Mouse (Mus musculus): ENCODE measurements around the gene Fam189a2. TPM values are rescaled to one million over a fixed set of nuclear protein-coding genes. Genes with fewer than 3 reads are reported as not detected.

Gene Fam189a2
- 1 to 10 TPM; 7.9 to 8.6 TPM for total RNA-seq (2021)
- long read RNA-seq, experiment 1, transcript Fam189a2-201 (11 exons, 2,548 nt): major isoform, 6 of 8 reads
- long read RNA-seq, experiment 1, partial matches to known transcripts: 0 of 8 reads
- long read RNA-seq, experiment 1, other reads (novel, unspliced or antisense): 2 of 8 reads
- long read RNA-seq, experiment 2, transcript Fam189a2-201 (11 exons, 2,548 nt): major isoform, 6 of 10 reads
- long read RNA-seq, experiment 2, partial matches to known transcripts: 1 of 10 reads
- long read RNA-seq, experiment 2, other reads (novel, unspliced or antisense): 3 of 10 reads

DNA sequence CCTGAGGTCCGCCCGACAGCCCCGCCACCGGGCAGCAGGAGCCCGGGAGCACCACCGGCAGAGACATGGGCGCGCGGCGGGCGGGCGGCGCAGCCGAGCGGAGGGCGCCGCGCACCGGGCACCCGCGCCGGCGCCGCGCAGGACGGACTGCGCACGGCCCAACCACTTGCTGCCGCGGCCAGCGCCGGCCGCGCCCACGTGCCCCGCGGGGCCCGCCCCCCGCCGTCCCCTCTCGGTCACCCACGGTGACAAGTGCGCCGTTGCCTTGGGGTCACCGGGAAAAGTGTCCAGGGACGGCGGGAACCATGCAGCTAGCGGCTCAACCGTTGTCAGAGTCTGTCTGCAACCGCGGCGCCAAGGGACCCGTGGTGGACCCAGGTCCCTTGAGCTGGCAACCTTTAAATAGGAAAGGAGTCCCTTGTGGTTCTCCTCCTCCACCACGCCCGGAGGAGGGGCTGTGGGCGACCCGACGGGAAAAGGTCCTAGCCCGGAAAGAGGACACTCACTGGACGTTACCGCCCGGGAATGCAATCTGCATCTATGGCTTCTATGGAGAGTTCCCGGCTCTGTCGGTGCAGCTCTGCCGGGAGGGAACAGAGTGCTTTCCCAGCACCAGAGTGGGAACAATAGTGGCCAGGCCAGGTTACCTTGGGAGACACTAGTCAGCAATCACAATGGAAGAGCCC is at the start of gene Fam189a2:
Gene Fam189a2, minus strand, starts transcription at position 149 of the 686 bp plus-strand sequence.
- peak in 1 of 2 experiments; percentile 45 for DNase-seq (ENCODE audit: low spot score in 2 of 2)
- peak within 1 kb of the TSS; percentile 68 for H3K4me3 ChIP-seq
- TF ChIP-seq CTCF (conservative IDR thresholded peaks at IDR 0.05): no peak
- H3K27ac ChIP-seq: peak within 1 kb of the TSS; percentile 73

DNA sequence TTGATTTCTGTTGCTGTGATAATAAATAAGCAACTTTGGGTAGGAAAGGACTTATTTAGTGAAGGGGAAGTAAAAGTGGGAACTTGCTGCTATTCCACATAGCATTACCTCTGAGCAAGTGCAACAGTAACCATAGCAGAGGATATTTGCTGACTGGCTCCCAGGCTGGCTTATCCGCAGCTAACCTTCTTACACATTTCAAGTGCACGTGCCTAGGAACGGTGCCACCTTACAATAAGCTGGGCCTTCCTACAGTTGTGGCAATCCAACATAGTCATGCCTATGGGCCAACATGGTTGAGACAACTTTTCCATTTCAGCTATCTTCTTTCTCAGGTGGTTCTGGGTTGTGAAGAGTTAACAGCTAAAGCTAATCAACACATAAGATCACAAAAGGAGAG is 46.8 kb upstream of the Fam189a2 start:
- TF ChIP-seq CTCF (conservative IDR thresholded peaks at IDR 0.05): no peak
- DNase-seq (ENCODE audit: low spot score in 2 of 2): no peak
- H3K4me3 ChIP-seq: no peak overlapping the region
- no peak overlapping the region for H3K27ac ChIP-seq

DNA sequence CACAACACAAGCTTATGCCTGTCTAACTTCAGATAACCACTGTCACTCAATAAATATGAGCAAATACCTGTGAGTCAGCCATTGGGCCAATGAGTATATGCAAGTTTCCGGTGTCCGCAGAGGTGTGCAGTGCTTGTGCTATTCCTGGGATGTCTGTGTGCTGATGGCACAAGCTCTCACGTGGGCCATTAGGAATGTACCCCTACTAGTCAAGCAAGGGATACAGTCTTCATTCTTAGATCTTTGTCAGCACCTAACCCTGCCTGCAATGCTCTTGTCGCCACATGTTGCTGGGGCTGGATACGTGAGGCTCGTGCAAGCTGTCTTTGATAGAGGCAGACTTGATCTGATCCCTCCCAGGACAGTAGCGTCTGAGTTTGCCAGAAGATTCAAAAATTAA is 45.7 kb upstream of the Fam189a2 start:
- DNase-seq (ENCODE audit: low spot score in 2 of 2): no peak
- Histone ChIP-seq H3K4me3 (no peak overlapping the region), H3K27ac (no peak overlapping the region)
- TF ChIP-seq CTCF (conservative IDR thresholded peaks at IDR 0.05): no peak

DNA sequence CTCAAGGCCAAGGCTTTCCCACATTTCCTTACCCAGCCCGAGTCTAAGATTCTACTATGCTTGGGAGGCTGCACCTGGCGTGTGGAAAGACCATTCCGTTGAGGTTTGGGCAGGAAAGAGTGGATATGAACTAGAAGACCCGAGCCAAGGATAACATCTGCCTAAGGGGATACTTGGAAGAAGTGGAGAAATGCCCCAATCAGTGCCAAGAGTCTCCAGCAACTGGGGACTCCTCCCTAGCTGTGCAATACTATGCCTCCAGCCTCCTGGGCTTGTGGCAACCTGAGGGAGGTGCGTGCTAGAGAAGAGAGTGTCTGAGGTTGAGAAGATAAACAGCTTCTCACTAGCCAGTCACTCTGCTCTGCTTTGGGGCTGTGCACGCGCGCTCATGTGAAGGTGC is 45.1 kb upstream of the Fam189a2 start:
- TF ChIP-seq CTCF (conservative IDR thresholded peaks at IDR 0.05): no peak
- H3K27ac ChIP-seq: no peak overlapping the region
- H3K4me3 ChIP-seq: no peak overlapping the region
- DNase-seq (ENCODE audit: low spot score in 2 of 2): no peak

DNA sequence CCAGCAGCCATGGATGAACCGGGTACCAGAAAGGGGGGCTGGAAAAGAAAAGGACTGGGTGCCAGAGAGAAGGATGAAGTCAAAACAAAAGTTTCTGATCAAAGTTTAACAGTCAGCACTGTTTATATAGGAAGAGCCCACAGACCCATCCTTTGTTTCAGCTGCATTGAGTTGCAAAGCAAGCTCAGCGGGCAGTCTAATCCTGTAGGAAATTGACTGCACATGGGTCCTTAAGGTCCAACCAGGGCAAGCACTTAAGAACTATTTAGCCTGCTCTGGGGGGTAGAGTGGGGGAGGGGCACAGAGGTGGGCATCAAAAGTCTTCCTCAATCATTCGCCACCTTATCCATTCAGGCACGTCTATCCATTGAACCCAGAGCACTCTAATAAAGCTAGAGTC is 42.3 kb upstream of the Fam189a2 start:
- H3K4me3 ChIP-seq: no peak overlapping the region
- TF ChIP-seq CTCF (conservative IDR thresholded peaks at IDR 0.05): no peak
- no peak overlapping the region for H3K27ac ChIP-seq
- DNase-seq (ENCODE audit: low spot score in 2 of 2): no peak

DNA sequence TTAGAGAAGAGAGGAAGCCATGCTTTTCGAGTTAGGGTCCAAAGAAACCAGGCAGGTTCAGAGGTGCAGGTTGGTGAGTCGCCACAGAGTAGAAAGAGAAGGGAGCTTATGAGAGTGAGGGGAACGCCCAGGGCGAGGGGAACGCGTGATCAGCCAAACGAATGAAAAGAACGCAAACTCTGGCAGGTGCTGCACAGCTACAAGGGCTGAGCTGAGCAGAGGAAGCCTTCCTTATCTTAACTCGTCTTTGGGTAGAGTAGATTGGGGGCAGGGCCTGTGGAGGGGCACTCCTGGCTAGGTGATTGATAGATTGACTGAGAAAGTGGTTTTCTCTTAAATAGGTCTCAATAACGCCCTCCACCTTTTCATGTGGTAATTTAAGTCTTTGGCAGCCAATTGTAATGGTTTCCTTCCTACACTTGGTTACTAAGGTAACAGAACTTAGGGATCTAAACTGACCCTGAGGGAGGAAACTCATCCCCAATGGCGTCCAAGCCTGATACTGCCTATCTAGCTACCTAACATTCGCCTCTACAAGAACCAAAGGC is 33.6 kb upstream of the Fam189a2 start:
- Histone ChIP-seq H3K4me3 (no peak overlapping the region), H3K27ac (no peak overlapping the region)
- TF ChIP-seq CTCF (conservative IDR thresholded peaks at IDR 0.05): no peak
- no peak for DNase-seq (ENCODE audit: low spot score in 2 of 2)

DNA sequence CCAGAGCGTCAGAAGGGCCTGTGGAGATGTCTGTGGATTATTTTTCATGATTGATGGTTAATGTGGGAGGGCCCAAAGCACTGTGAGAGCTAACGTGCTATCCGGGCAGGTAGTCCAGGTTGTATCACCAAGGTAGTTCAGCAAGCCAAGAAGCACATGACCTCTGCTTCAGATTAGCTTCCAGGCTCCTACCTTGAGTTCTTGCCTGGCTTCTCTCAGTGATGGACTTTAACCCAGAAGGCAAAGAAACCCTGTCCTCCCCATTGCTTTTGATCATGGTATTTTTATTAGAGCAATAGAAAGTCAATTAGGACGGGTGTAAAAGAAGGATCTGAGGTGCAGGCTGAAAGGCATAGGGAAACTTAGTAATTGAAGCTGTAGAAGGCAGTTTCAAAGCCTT is 32.8 kb upstream of the Fam189a2 start:
- DNase-seq (ENCODE audit: low spot score in 2 of 2): no peak
- no peak for TF ChIP-seq CTCF (conservative IDR thresholded peaks at IDR 0.05)
- no peak overlapping the region for H3K4me3 ChIP-seq
- H3K27ac ChIP-seq: no peak overlapping the region

DNA sequence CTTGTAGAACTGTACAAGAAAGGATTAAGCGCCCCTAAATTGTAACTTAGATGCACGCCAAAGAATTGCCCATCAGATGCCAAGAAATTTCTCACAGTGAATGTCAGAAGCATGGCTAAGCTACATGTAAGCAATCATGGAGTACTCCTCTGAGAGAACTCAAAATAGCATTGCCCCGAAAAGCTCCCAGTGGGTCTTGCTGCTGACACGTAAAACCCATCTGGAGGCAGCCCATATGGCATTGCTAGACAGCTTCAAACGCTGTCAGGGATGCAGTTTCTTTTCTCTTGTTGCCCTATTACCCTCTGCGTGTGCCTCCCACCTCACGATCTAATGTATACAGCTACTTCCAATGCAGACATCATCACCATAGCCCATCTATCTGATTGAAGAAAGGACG is 28.0 kb upstream of the Fam189a2 start:
- Histone ChIP-seq H3K27ac (no peak overlapping the region), H3K4me3 (no peak overlapping the region)
- no peak for DNase-seq (ENCODE audit: low spot score in 2 of 2)
- no peak for TF ChIP-seq CTCF (conservative IDR thresholded peaks at IDR 0.05)

DNA sequence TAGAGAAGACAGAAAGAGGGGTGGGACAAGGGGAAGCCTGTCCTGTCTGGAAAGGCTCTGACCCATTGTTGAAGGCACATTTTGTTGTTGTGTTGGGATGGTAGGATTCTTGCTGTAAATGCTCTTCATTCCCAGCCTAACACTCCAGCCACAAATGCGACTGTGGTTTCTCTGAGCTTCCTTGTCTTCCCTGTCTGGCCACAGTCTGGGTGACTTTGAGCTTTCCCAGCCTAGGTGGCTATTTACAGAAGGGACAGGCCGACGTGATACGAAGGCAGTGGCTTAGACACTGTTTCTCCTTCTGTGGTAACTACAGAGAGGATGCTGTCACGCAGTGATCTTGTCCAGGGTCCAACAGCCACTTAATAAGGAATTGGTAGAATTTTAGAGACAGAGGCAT is 27.2 kb upstream of the Fam189a2 start:
- Histone ChIP-seq H3K4me3 (no peak overlapping the region), H3K27ac (no peak overlapping the region)
- no peak for TF ChIP-seq CTCF (conservative IDR thresholded peaks at IDR 0.05)
- no peak for DNase-seq (ENCODE audit: low spot score in 2 of 2)

DNA sequence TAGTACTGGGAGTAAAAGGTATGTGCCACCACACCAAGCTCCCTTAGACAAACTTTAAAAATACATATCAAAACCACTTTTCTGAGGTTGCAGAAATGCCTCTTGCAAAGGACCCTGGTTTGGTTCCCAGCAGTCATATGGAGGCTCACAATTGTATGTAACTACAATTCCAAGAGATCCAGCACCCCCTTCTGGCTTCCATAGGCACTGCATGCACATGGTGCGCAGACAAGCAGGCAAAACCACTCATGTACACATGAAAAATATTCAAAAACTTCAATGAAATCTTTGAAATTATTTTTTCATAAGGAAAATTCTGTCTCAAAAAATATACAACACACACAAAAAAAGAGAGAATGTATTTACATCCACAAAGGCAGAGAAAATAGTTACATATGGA is 26.1 kb upstream of the Fam189a2 start:
- TF ChIP-seq CTCF (conservative IDR thresholded peaks at IDR 0.05): peak; percentile 24
- no peak overlapping the region for H3K27ac ChIP-seq
- H3K4me3 ChIP-seq: no peak overlapping the region
- no peak for DNase-seq (ENCODE audit: low spot score in 2 of 2)

DNA sequence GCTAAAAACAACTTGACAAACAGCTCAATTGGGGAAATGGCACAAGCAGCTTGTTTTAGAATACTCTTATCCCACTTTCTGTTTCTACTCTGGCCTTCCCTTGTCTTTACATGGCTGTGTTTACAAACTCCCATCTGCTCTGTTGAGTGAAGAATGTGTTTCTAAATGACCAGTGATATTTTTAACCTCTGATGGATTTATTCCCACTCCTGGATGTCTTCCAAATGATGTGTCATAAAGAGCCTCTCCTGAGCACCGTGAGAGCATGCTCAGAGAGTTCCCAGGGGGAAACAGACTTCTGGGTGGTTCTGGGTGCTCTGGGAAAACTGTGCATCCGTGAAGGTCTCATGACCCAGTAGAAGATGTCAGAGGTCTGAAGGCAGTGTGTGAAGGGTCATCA is 24.1 kb upstream of the Fam189a2 start:
- DNase-seq (ENCODE audit: low spot score in 2 of 2): no peak
- no peak overlapping the region for H3K4me3 ChIP-seq
- no peak overlapping the region for H3K27ac ChIP-seq
- TF ChIP-seq CTCF (conservative IDR thresholded peaks at IDR 0.05): no peak

DNA sequence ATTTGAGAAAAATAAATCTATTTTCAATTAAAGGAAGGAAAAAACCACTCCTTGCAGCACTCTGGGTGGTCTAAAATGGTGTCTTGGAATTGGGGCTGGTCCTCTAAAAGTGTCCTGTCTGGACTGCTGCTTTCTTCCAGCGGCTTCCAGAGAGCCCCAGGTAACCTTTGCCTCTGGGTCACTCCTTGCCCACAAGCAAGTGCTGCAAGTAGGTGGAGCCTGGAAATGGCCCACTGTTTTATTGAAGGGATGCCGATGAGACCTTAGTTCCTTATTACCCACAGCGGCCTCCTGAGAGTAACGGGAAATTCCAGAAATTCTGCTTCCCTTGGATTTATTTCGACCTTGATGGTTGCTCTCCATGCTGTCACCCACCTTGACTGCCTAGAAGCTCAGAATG is 23.4 kb upstream of the Fam189a2 start:
- no peak for TF ChIP-seq CTCF (conservative IDR thresholded peaks at IDR 0.05)
- Histone ChIP-seq H3K4me3 (no peak overlapping the region), H3K27ac (no peak overlapping the region)
- DNase-seq (ENCODE audit: low spot score in 2 of 2): no peak

DNA sequence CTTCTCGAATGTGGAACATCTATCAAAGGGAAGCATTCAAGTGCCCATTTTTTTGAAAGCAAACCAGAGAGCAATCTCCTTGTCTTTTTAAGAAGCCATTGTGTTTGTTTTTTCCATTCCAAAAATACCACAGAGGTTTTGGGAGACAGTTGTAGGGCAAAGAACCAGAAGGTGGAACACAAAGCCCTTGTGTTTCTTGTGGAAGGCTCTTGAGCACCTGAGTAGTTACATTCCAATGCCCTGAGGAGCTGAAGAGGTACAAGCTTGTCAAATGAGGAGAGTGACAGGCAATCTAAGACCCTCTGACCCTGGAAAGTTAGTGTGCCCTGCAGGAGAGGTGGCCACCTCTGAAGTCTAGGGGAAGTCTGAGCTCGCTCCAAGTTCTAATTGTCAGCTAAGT is 19.7 kb upstream of the Fam189a2 start:
- TF ChIP-seq CTCF (conservative IDR thresholded peaks at IDR 0.05): no peak
- H3K27ac ChIP-seq: no peak overlapping the region
- no peak for DNase-seq (ENCODE audit: low spot score in 2 of 2)
- no peak overlapping the region for H3K4me3 ChIP-seq

DNA sequence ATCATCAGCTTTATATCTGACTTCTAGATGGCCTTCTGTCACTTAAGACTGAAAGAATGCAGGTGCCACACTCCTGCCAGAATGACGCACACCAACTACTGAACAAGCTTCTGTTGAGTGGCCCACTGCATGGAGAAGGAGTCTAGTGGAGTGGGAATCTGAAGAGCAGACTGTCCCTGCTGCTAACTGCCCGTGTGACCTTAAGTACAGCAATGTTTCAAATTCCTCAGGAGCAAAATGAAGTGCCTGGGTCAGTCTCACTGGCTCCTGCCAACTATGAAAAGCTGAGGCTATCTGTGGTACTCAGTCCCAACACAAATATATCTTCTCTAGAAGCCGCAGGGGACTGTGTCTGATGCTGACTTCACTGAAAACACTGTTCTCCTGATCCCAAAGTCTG is 18.5 kb upstream of the Fam189a2 start:
- no peak for TF ChIP-seq CTCF (conservative IDR thresholded peaks at IDR 0.05)
- DNase-seq (ENCODE audit: low spot score in 2 of 2): no peak
- no peak overlapping the region for H3K4me3 ChIP-seq
- H3K27ac ChIP-seq: no peak overlapping the region
